Mouse (Mus musculus) thymus, adult 18-20 months (tissue): ENCODE measurements around the gene Phka1.
"Not testable (repeated sequence)": the region's sequence is repeated elsewhere in the genome, so short reads cannot be mapped to it uniquely, and the experiment has no call there.

Source experiments
- DNase-seq, 2 experiments: peaks; one replicate each; pipeline ENCODE4 v3.0.0; 2022; ENCODE audit warnings: mixed read lengths in 2 of 2

Gene Phka1

DNA sequence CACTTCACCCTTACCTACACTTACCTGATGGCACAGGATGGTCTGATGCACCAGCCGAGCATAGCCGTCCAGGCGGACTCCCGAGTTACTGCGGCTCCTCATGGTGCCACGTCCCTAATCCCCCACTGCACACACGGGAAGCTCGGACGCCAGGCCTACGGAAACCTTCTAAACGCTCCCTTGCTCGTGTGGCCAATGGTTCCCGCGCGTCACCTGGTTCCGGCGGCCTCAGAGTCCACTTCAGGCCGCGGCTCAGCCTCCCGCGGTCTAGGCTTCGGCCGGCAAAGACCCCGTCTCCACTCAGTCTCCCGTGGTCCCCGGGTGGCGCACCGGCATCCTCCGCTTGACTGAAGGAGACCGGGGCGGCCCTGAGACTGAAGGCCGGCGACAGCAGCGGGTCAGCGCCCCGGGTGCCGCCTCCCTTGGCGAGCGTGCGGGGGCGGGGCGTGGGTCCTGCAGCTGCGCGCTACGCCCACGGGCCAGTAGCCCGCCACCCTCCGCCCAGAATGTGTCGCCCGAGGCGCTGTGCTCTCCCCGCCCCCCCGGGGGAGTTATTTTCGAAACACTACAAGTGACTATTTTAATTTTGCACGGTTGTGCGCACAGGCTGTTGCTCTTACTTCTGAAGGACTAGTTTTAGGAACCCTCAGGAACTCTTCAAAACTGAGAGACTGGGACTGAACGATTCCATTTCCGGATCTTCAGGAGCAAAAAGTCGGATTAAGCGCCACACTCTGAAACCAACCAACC lies at the start of gene Phka1:
Gene Phka1, minus strand, starts transcription at position 424 of the 750 bp plus-strand sequence.
- peak; percentile 14 to 23 for DNase-seq

DNA sequence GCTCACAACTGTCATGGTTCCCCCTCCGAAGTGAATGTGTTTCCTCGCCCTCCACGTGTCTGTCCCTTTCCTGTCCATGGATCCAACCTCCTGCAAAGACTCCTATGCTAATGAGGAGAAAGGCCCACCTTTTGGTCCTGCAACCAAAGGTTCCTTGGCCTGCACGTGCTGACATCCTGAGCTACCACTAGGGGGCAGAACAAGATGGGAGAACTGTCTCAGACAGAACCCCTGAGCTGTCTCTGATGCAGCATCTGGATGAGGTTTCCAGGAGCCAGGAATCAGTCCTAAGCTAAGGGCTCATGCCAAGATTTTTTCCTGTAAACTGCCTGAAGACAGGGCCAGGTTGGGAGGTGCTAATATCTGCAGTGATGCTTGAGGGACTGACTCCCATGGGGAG lies 45.2 kb upstream of the Phka1 start:
- not testable (repeated sequence) for DNase-seq

DNA sequence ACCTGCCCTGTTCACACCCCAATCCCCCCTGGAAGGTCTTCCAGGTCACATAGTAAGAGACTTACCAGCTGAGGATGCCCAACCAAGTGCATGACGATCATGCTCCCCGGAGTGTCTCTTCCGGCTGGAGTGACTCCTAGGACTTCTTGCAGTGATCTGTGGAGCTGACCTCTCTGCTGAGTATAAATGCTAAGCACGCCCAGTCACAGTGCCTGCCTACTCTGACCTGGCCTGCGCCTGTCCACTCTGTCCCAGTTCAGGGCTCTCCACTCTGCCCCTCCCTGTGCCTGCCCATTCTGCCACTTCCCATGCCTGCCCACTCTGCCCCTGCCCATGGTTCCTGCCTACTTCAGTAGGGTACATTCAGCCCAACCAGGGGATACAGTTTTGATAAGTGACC lies 42.8 kb upstream of the Phka1 start, which contains the start of gene Gm3880:
Gene Gm3880, minus strand, starts transcription at position 101 of the 400 bp plus-strand sequence.
- not testable (repeated sequence) for DNase-seq

DNA sequence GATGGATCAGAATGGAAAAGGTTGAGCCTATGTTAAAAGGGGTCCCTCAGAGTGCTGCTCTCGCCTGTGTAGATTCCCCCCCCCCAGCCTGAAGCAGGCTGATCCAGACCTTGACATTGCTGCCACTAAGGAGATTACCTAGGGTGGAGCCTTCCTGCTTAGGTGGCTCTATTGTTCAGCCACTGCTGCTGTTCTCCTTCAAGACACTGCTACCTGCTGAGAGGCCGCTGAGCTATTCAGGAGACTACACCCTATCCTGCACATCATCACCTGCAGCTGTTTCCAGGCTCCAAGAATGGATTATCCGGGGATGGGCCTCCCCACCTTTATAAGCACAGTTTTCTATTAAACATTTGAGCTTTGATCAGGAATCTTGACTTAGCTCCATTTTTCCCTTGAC lies 40.7 kb upstream of the Phka1 start:
- DNase-seq = not testable (repeated sequence)

DNA sequence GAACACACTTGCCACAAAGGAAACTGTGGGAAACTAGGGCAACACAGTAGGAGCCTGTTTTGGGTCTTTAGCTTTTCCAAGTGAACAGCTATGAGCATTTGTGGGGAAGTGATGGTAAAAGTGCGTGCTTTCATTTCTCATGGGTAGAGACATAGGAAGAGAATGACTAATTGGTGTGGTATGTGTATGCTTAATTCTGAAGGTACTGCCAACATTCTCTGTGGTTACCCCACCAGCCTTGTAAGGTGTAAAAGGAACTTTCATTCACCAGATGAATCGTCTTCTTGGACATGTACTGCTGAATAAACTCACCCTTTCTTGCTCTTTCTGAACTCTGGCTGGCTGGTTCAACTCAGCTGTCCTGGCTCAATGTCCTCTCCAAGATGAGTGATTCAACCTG lies 22.6 kb upstream of the Phka1 start:
- no peak for DNase-seq

DNA sequence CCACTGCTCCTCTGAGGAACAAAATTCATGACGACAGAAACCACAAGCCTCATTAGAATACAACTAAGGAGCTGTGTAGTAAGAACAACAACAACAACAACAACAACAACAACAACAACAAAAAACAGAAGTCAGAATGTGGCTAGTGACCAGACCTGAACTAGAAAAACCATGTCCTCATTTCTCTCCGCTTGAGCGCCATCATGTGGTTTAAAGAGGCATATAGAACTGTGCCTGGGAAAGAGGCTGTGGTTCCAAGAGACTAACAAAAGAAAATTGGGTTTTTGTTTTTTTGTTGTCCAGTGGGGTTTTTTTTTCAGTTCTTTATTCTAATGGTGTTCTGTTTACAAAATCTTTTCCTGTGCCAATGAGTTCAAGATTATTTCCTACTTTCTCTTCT lies 16.7 kb upstream of the Phka1 start:
- no peak for DNase-seq

DNA sequence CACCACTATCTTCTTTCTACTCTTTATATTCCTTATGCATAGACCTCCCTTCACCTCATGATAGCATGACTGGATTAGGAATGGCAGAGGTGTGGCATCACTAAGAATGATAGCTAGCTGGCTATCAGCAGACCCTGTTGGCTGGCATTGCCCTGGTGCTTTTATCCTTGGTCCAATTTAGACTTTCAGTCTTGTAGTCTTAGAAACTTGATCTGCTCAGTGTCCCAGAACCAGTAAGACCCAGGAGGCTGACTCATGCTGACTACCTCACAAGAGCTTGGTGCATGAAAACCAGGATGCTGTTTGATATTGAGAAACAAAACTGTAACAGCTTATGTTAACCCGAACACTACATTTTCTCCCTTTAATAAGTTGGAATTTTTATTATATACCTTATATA lies 1.6 kb upstream of the Phka1 start:
- no peak for DNase-seq

DNA sequence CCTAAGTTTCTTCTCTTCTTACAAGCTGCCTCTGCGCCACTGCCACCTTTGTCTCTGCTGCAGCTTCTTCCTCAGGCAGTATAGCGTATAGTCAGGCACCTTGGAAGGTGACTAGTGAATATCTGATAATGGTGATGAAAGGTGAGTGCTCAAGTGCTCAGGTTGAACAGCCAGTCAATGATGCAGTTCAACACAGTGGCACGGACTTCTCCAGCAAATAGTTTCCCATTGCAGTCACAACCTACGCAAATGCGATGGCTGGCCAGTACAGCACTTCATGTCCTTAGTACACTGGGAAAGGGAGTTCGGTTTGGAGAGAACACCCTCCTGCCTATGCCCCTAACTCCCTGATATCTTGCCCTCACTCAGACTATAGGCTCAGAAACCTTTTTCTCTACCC lies 1.1 kb upstream of the Phka1 start:
- DNase-seq = no peak

DNA sequence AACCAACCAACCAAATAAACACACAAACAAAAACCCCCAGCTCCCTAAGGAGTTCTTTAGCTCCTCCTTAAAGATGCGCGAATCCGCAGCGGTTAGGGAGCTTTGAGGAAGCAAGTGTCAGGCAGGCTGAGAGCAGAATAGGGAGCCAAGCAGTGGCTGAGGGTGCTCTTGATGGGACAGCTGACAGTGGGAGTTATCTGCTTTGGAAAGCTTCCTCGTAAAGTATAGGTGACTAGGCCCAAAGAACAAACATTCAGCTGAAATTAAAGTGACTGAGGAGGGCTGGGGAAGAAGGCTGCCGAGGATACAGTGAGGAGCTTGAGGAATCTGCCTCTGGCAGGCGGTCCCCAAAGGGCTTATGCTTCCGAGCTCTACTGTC lies 516 bp upstream of the Phka1 start:
- no peak for DNase-seq

DNA sequence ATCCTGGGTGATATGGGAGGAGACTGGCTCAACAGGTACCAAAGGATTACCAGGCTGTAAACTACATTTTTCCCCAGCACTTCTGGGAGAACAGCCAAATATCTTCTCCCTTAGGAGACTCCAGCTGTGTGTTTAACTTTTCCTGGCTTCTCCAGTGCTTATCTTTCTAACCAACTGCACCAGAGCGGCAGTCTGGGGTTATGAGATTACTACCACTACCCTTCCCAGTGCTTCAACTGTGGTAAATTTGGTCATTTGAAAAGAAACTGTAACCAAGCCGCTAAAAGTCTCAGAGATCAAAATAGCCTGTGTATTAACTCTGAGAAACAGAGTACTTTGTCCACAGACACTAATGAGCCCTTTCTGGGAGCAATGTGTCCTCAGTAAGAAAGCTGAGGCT lies 42.8 kb downstream of the Phka1 start:
- no peak for DNase-seq

DNA sequence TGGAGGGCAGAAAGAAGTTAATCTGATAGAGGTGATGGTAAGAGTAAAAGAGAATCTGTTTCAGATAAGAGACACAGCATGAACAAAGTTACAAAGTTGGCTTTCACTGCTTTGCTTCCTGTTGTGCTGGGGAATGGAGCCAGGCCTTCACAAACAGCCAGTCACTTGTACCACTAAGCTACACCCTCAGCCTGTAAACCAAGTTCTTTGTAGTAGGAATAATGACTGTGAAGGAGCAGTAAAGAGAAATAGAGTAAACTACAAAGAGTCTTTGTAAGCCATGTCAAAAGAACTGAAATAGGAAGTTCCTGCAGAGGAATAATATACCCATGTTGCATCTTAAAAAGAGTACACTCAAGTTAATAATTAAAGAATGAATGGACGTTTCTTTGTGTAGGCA lies 55.5 kb downstream of the Phka1 start:
- DNase-seq = no peak

DNA sequence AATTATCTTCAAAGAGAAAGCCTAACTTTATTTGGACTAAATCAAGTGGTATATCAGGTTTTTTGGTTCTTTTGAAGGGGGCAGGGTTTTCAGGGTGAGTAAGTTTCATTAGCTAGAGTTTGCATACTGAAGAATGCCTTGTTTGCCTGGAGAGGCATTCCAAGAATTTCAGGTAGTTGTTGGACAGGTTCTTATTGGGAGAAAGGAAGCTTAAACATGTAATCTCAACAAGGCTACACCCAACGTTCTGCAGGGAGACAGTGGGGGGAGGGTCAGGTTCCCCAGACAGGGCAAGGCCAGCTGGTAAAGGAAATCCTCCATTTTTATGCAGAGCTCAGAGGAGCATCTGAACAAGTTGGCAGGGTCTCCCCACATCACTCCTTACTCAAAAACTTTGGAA lies 72.9 kb downstream of the Phka1 start:
- DNase-seq = no peak

DNA sequence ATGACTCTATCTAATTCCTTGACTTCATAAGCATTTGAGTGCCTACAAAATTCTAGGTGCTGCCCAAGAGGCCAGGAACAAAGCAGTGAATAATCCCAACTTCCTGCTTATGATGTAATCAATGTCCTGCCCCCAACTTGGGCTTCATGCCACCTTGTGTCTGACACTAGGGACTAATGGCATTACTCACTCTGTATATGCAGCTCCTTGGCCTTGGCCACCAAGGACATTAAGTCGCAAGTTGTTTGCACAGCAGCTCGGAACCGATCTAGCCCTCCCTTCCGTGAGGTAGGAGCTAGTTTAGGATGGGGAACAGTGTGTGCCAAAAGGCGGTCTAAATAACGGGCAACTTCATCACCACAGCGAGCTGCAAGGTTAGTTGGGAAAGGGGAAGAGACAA lies 87.1 kb downstream of the Phka1 start:
- no peak for DNase-seq

DNA sequence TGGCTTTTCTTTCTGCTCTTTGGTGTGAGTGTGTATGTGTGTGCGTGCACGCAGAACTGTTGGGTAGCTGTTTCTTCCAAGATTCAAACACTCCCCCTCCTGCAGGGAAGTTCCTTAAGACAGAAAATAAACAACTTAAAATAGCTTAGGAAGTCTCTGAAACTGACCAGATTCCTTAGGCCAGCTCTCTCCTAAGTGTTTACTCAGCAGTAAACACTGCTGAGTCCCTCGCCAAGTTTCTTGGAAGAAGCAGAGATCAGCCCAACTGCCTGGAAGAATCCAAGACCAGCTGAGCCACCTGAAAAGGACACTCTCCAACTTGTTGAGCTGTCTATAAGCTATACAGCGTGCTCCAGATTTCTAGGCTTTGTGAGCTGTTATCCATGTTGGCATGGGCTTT lies 134.8 kb downstream of the Phka1 start:
- no peak for DNase-seq

DNA sequence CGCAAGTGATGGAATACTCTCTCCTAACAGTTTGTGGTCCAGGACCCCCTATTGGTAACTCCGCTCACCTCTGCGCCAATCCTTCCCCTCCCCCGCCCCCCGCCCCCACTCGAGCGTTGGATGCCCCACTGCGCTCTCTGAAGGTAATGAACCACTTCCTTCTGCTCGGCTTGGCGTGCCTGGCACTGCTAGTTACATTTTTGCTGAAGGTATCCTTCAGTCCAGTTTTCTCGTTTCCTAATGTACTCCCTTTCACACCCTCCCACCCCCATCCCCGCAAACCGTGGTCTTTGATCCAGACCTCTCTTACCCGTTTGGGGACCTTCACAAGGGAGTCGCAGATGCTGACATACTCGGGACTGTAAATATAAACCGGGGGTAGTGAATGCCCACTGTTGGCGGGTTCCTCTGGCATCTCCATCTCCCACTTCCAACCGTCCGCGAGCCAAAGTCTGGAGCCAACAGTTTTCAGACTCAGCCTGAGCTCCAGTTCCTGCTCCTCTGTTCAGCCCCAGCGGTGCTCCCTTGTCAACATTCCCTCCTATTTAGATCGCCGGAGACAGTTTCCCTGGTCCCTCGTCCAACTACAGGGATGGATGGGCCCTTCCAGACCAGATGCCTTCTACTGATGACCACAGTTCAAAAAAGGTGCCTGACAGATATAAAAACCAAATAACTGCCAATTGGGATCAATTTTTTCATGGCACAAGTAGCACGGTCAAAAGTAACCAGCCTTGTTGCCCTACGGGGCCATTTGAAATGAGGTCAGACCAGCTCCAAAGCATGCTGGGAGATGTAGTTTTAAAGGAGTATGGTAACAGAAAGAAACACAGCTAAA lies 139.2 kb downstream of the Phka1 start, which contains the start of gene Hdac8:
Gene Hdac8, minus strand, starts transcription at position 716 of the 838 bp plus-strand sequence.
- DNase-seq = peak; percentile 14 to 18

DNA sequence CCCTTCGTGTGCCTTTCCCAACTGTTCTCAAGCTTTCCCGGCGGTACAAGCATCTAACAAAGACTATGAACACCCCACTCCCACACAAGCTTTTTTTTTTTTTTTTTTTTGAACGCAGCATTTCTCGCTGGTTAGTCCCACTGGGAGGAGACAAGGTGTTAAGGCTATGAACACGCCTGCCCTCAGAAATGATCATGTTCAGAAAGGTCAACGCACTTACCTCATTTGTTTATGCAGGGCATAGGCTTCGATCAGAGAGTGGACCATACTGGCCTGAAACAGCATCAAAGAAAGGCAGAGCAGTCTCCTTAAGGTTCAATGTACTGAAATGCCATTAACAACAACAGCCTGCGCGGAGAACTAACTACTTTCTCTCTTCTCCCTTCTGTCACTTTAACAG lies 139.9 kb downstream of the Phka1 start:
- DNase-seq = no peak

DNA sequence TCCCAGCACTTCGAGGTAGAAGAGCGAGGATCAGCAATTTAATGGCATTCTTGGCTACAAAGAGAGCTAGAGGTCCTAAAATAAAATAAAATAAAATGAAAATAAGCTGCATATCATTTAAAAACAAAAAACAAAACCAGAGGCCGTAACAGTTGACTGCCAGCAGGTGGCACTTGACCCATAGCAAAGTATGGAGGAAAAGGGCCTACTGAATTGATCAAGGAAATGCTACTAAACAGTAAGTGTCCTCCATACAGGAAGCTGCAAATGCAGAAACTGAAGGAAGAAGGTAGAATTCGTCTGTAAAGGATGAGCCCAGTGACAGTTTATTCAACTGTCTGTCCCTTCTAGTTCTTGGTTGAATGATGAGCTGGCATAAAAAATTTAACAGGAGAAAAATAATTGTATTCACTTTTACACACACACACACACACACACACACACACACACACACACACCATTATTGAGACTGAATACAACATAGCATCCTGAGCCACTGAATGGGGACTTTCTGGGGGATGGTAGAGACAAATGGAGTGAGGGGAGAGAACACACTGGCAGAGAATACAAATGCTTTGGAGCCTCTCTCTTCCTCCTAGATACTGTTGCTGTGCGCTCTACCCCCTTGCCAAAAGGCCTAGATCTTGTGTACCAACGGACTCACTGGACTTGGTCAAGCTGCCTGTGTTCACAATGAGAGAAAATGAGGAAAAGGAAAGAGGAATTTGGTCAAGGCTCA lies 149.9 kb downstream of the Phka1 start:
- DNase-seq = no peak

DNA sequence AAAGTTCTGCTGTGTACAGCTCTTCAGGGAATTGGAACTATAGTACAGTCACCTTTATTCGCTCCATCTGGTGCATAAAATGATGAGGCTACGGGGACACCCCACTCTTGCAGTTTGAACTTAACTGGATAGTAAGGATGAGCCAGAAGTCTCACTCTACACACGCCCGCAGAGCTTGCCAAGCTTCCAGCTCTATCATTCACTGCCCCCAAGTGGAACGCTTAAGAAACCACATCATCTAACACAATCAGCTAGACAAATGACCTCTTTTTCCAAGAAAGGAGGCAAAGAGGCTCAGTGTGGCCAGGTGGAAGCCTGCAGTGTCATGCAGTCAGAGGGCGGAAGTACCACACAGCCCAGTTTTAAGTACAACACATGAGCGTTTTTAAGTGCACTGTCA lies 158.5 kb downstream of the Phka1 start:
- no peak for DNase-seq

DNA sequence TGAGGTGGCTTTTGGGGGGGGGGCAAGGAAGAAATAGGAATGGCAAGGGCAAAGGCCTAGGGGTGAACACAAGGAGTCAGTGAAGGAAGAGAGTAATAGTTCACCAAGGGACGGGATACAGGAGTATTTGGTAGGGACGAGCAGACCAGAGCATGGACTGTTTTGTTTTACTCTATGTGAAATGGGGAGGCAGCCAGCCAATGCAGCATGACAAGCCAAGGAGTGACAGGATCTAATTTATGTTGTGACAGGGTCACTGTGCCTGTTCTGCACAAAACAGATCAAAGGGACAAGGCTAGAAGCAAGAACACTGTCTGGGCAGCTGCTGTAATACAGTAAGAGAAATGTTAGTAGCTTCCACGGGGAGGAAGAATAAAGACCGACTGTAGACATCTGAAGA lies 164.4 kb downstream of the Phka1 start:
- no peak for DNase-seq

DNA sequence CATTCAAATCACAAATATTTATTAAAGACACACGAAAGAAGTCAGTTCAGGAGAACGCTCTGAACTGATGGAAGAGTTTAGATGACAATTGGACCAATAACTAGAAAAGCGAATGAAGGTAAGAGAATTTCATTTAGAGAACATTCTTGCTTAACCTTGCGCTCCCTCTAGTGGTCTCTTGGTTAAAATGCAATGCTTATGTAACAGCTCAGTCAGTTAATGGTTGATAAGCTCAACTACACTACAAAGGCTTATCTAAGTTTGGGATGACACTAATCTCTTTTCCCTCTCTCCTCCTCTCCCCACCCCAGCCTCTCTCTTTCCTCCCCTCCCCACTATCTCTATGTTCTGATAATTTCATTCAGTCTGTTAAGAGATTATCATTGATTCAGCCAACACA lies 165.1 kb downstream of the Phka1 start:
- no peak for DNase-seq

DNA sequence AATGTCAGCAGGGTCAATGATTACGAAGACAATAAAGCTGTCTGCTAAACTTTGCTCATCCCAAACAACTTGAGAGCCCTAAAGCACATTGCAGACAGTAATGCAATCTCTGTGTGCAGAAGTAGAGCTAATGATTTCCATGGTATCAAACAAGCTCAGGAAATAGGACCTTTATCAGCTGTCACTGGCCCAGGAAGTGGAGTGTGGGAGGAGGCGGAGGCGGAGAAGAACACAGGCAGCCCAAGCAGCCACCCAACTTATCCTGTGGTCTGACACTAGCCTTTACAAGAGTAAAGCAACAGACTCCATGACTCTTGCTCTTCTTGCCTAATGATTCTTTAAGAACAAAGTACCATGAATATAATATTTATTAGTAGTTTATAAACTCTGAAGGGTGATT lies 165.6 kb downstream of the Phka1 start:
- DNase-seq = no peak

DNA sequence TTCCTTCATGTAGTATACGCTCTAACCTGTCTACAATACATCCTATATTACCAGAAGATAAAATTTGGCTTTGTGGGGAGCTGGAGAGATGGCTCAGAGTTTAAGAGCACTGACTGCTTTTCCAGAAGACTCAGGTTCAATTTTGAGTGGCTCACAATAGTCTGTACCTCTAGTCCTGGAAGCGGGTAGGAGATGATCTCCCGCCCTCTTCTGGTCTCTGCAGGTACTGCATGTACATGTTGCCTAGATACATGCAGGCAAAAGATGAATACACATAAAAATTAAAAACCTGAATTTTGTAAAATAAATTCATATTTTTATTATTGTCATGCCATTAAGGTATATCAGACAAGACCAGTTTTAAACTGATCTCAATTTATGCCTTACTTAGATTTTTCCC lies 167.3 kb downstream of the Phka1 start:
- peak; percentile 4 to 9 for DNase-seq

DNA sequence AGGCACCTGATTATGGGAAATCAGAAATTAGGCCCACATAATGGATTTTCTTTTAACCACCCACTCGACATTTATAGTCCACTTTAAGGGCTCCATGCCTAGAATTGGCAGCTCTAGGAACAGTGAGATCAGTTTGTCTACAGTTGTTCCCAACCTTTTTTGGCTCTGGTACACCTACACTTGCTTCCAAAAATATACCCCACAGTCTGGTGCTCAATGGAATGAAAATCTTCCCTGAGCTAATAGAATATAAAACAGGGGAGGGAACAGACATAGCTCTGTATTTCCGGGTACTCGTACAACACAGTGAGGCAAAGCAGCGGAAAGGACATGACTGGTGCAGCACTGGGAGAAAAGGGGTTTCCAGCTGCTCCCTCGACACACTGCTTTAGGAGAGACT lies 168.5 kb downstream of the Phka1 start:
- no peak for DNase-seq
